Mouse (Mus musculus): ENCODE measurements around the gene Sult1e1. TPM values are rescaled to one million over a fixed set of nuclear protein-coding genes. Genes with fewer than 3 reads are reported as not detected.

The Sult1e1 gene
- total RNA-seq, 2 experiments from 2014 or later, result not detected

Small RNAs within 50 kb of the gene (microRNA-seq; reads per million reads assigned to microRNA genes)
- not detected for gene Mir3969

Other genes with a start within 250 kb of the Sult1e1 start
- not detected for gene Ugt2b38, start 167.4 kb downstream of the Sult1e1 start, total RNA-seq (2021)
- gene Ugt2a2, start 109.3 kb downstream of the Sult1e1 start, total RNA-seq (2021), result not detected
- not detected for gene Gm43638, start 104.8 kb downstream of the Sult1e1 start, total RNA-seq (2021)
- not detected for gene Ugt2a1, start 100.7 kb downstream of the Sult1e1 start, total RNA-seq (2021)
- gene Sult1b1, start 53.4 kb downstream of the Sult1e1 start, total RNA-seq (2021), result not detected
- gene Sult1d1, start 22.6 kb downstream of the Sult1e1 start, total RNA-seq (2021), result not detected
- not detected for gene Csn1s1, start 74.6 kb upstream of the Sult1e1 start, total RNA-seq (2021)
- not detected for gene Csn2, start 108.0 kb upstream of the Sult1e1 start, total RNA-seq (2021)
- not detected for gene Csn1s2a, start 183.0 kb upstream of the Sult1e1 start, total RNA-seq (2021)
- not detected for gene Csn1s2b, start 216.5 kb upstream of the Sult1e1 start, total RNA-seq (2021)
- not detected for gene Prr27, start 234.1 kb upstream of the Sult1e1 start, total RNA-seq (2021)

All from left cerebral cortex, postnatal 10 days (tissue).